Mouse (Mus musculus) spleen, adult 2 months (tissue): ENCODE measurements around the gene Eno2. TPM values are rescaled to one million over a fixed set of nuclear protein-coding genes. Genes with fewer than 3 reads are reported as not detected.

Experiments
- DNase-seq, 2 experiments: peaks; one replicate each; pipeline versions ENCODE4 v3.0.0 to v3.0.0-alpha.2; 2012 to 2021; ENCODE audit warnings: low spot score in 2 of 2, low read depth in 1 of 2
- H3K27ac ChIP-seq: fragments of 200-500 bp; 2 replicates; pipeline ENCODE4 v1.5.1; 2012; ENCODE audit warnings: low read length, inconsistent platforms; ENCODE audit not compliant: insufficient read depth
- H3K27me3 ChIP-seq: fragments of 200-500 bp; 2 replicates; pipeline ENCODE4 v1.6.1; 2012; ENCODE audit warnings: mild to moderate bottlenecking, moderate library complexity, low read length, inconsistent platforms; ENCODE audit not compliant: control insufficient read depth, insufficient read depth
- H3K36me3 ChIP-seq: fragments of 200-500 bp; 2 replicates; pipeline ENCODE4 v1.6.1; 2012; ENCODE audit warnings: mild to moderate bottlenecking, low read length, inconsistent platforms; ENCODE audit not compliant: control insufficient read depth, insufficient read depth
- H3K4me1 ChIP-seq: fragments of 200-500 bp; 2 replicates; pipeline ENCODE4 v1.6.1; 2011; ENCODE audit warnings: inconsistent platforms; ENCODE audit not compliant: control insufficient read depth, insufficient read depth, insufficient read length
- H3K4me3 ChIP-seq: fragments of 200-500 bp; 2 replicates; pipeline ENCODE4 v1.5.1; 2011; ENCODE audit warnings: mild to moderate bottlenecking, inconsistent platforms; ENCODE audit not compliant: insufficient read depth, insufficient read length; ENCODE audit errors: extremely low read depth
- CTCF ChIP-seq: fragments of 200-500 bp; IDR thresholded peaks from 2 replicates; pipeline ENCODE4 v1.5.1; 2011; ENCODE audit warnings: mild to moderate bottlenecking, inconsistent platforms; ENCODE audit not compliant: insufficient read depth, insufficient read length, insufficient replicate concordance; ENCODE audit errors: extremely low read depth
- POLR2A ChIP-seq: fragments of 200-500 bp; IDR thresholded peaks from 2 replicates; pipeline ENCODE4 v1.6.1; 2011; ENCODE audit warnings: low read depth, low read length, inconsistent platforms
- WGBS: fragments of 180-500 bp; shearing (Covaris S2); methylation state at CpG from one replicate; pipeline ENCODE4 v1.1.7; 2018; 5-methylcytosine and 5-hydroxymethylcytosine counted together
- polyA plus RNA-seq: library from polyadenylated mRNA; depleted of rRNA; stranded (reverse); fragments of >200 nt; gene quantifications from 2 replicates; pipeline ENCODE4 v1.2.3, GENCODE M21; 2012

Gene Eno2
- polyA plus RNA-seq, 1 experiment = 3.2 TPM

DNA sequence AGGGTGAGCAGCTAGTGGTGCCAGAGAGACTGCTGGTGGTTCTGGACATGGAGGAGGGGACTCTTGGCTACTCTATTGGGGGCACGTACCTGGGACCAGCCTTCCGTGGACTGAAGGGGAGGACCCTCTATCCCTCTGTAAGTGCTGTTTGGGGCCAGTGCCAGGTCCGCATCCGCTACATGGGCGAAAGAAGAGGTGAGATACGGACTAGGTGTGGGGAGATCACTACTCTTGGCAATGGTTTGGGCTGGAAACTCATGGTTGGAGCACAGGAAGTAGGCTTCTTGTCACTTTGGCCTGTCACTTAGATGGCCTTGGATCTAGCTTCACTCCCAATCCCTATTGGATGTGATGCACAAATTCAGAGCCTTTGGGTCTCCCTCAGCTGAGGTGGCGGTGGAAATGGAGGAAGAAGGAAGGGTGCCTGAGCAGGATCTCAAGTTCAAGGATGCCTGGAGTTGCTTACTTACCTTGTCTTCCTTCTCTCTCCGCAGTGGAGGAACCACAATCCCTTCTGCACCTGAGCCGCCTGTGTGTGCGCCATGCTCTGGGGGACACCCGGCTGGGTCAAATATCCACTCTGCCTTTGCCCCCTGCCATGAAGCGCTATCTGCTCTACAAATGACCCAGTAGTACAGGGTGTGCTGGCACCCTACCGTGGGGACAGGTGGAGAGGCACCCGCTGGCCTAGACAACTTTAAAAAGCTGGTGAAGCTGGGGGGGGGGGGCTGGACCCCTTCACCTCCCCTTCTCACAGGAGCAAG lies 40.5 kb upstream of the Eno2 start:
- TF ChIP-seq CTCF = no peak
- no peak for TF ChIP-seq POLR2A
- no peak for DNase-seq
- peaks cover 12% of the 10 kb centered on the region for H3K4me1 ChIP-seq

DNA sequence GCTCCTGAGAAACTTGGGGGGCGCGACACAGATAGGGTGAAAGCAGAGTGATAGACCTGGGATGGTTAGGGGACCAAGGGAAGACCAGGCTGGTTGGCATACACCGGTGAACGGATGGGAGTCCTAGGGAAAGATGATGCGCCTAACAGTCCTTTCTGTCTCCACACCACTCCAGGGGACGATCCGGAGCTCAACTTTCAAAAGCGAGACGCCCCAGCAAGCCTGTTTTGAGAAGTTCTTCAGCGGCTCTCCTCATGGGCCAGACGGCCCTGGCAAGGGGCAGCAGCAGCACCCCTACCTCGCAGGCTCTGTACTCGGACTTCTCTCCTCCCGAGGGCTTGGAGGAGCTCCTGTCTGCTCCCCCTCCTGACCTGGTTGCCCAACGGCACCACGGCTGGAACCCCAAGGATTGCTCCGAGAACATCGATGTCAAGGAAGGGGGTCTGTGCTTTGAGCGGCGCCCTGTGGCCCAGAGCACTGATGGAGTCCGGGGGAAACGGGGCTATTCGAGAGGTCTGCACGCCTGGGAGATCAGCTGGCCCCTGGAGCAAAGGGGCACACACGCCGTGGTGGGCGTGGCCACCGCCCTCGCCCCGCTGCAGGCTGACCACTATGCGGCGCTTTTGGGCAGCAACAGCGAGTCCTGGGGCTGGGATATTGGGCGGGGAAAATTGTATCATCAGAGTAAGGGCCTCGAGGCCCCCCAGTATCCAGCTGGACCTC lies 39.7 kb upstream of the Eno2 start:
- peak overlapping the region; percentile 64 for H3K27ac ChIP-seq
- H3K4me3 ChIP-seq = peak overlapping the region; percentile 77
- H3K27me3 ChIP-seq = no peaks in the 10 kb centered on the region
- H3K36me3 ChIP-seq = peaks cover 4% of the 10 kb centered on the region
- H3K4me1 ChIP-seq = peaks cover 8% of the 10 kb centered on the region
- TF ChIP-seq POLR2A = no peak
- peak; percentile 47; the same call in 1 of the 2 replicates for TF ChIP-seq CTCF
- under 1% methylated on average over 35 of the region's 35 CpGs for WGBS
- DNase-seq = peak in 1 of 2 experiments; percentile 74

More for the DNA sequence above, 40.5 kb upstream of the Eno2 start:
- peaks cover 4% of the 10 kb centered on the region for H3K36me3 ChIP-seq
- H3K27me3 ChIP-seq = no peaks in the 10 kb centered on the region
- no peak overlapping the region for H3K27ac ChIP-seq
- WGBS = 71% methylated on average over 14 of the region's 14 CpGs
- H3K4me3 ChIP-seq = peak overlapping the region; percentile 36; the same call in 1 of the 2 replicates

DNA sequence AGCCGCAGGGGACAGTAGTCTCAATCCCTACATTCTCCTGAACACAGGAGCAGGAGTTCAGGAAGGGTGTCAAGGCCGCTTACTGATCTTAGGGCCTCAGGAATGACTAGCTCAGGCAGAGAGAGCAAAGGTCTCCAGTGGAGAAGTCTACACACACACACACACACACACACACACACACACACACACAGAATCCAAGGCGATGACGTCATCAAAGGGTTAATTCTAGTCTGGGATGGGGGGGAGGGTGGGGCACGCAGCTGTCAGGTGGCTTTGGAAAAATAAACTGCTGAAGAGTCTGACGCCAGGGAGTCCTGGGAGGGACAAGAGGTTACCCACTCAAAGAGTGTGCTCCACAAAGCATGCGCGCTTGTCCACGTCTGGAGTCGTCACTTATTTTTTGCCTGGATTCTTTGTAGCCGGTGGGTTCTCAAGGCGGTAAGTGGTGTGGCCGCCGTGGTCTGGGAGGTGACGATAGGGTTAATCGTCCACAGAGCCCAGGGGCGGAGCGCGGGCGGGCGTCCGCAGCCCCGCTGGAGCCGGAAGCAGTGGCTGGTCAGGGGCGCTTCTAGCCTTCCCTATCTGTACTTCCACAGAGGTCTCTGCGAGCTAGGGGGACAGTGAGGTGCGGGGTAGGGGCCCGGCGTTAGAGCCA lies 39.0 kb upstream of the Eno2 start, which contains the start of gene Spsb2:
TSS of gene Spsb2 (plus strand) at position 304 of the 655 bp plus-strand sequence.
- 6% methylated on average over 29 of the region's 29 CpGs for WGBS
- peaks cover 8% of the 10 kb centered on the region for H3K4me1 ChIP-seq

DNA sequence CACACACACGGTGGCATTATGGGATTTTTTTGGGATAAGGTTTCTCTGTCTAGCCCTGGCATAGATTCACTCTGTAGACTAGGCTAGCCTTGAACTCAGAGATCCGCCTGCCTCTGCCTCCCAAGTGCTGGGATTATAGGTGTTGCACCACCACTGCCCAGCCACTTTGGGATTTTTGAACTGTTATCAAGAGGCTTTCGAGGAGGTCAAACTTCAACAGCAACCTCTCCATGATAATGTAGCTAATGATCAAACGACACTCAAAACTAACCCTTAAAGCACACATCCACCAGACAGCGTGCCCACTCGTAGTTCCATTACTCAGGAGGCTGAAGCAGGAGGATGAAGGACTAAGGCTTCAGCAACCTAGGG lies 38.5 kb upstream of the Eno2 start:
- 90% methylated on average over 6 of the region's 6 CpGs for WGBS
- Histone ChIP-seq H3K36me3 (peaks cover 4% of the 10 kb centered on the region), H3K27me3 (no peaks in the 10 kb centered on the region), H3K27ac (peak overlapping the region; percentile 14; the same call in 1 of the 2 replicates), H3K4me1 (peaks cover 8% of the 10 kb centered on the region), H3K4me3 (no peak overlapping the region)
- no peak for TF ChIP-seq CTCF
- TF ChIP-seq POLR2A = no peak
- DNase-seq = no peak

More for the DNA sequence above, 39.0 kb upstream of the Eno2 start, which contains the start of gene Spsb2:
- TF ChIP-seq CTCF = no peak
- TF ChIP-seq POLR2A = no peak
- no peaks in the 10 kb centered on the region for H3K27me3 ChIP-seq
- peak in 1 of 2 experiments; percentile 58 for DNase-seq
- H3K27ac ChIP-seq = peak within 1 kb of the TSS; percentile 64
- peaks cover 4% of the 10 kb centered on the region for H3K36me3 ChIP-seq
- H3K4me3 ChIP-seq = peak within 1 kb of the TSS; percentile 77

DNA sequence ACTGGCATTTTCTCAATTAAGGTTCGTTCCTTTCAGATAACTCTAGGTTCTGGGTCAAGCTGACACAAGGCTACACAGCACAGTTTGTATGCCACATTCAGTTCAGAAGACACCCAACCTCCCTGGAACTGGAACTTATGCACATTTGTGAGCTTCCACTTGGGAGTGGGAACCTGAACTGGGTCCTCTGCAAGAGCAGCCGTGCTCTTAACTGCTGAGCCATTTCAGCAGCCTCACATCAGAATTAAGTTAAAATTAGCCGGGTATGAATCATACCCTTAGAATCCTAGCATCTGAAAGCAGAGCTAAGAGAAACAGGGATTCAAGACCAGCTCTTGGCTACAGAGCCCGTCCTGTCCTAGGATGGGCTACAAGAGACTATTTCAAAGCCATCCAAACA lies 37.9 kb upstream of the Eno2 start:
- H3K36me3 ChIP-seq = peaks cover 4% of the 10 kb centered on the region
- no peak overlapping the region for H3K4me3 ChIP-seq
- WGBS = 87% methylated on average over 4 of the region's 4 CpGs
- TF ChIP-seq CTCF (no peak), POLR2A (no peak)
- no peaks in the 10 kb centered on the region for H3K27me3 ChIP-seq
- no peak for DNase-seq
- H3K27ac ChIP-seq = no peak overlapping the region
- peaks cover 8% of the 10 kb centered on the region for H3K4me1 ChIP-seq

GRCm38 (mm10) chr6:124806446-124807140 lies 37.1 kb upstream of the Eno2 start:
- WGBS = 87% methylated on average over 7 of the region's 7 CpGs
- Histone ChIP-seq H3K4me1 (peaks cover 8% of the 10 kb centered on the region), H3K27ac (no peak overlapping the region), H3K36me3 (no peaks in the 10 kb centered on the region; the same call in 1 of the 2 replicates), H3K27me3 (no peaks in the 10 kb centered on the region), H3K4me3 (no peak overlapping the region)
- TF ChIP-seq POLR2A (no peak), CTCF (no peak)
- no peak for DNase-seq
